Mouse (Mus musculus) erythroblast, embryonic 14.5 days (primary cell): ENCODE results near the gene Arhgef15. TPM values are rescaled to one million over a fixed set of nuclear protein-coding genes. Genes with fewer than 3 reads are reported as not detected.
A peak's percentile ranks its signal among the peaks of the same experiment; 100 is the strongest.

ENCODE experiments used
- H3K27me3 ChIP-seq: 2 replicates; pipeline ENCODE4 v1.6.1; 2012; ENCODE audit warnings: inconsistent platforms; ENCODE audit not compliant: control insufficient read depth
- H3K36me3 ChIP-seq: 2 replicates; pipeline ENCODE4 v1.6.1; 2012; ENCODE audit warnings: mild to moderate bottlenecking, inconsistent platforms; ENCODE audit not compliant: control insufficient read depth
- H3K4me1 ChIP-seq: 2 replicates; pipeline ENCODE4 v1.6.1; 2012; ENCODE audit warnings: inconsistent platforms; ENCODE audit not compliant: control insufficient read depth
- H3K4me3 ChIP-seq: replicated peaks from 2 replicates; pipeline ENCODE3; 2012; ENCODE audit warnings: moderate library complexity, mild to moderate bottlenecking, inconsistent platforms
- H3K9me3 ChIP-seq: 2 replicates; pipeline ENCODE4 v1.6.1; 2012; ENCODE audit warnings: low read length, inconsistent platforms, mixed read lengths; ENCODE audit not compliant: control insufficient read depth
- GATA1 ChIP-seq: IDR thresholded peaks from 2 replicates; pipeline ENCODE4 v1.6.1; 2012; ENCODE audit warnings: low read length, inconsistent platforms, mixed read lengths
- TAL1 ChIP-seq: IDR thresholded peaks from 3 replicates; pipeline ENCODE4 v1.6.1; 2012; ENCODE audit warnings: low read length, inconsistent platforms, mixed read lengths
- polyA plus RNA-seq: library from polyadenylated mRNA; stranded (reverse); fragments of >175 nt; gene quantifications from 2 replicates; pipeline ENCODE4 v1.2.3, GENCODE M21; 2012

The Arhgef15 gene
- polyA plus RNA-seq, 1 experiment: not detected

- Histone ChIP-seq H3K9me3 (peaks cover 5% of the 10 kb centered on the region), H3K27me3 (peaks cover 25% of the 10 kb centered on the region), H3K36me3 (peaks cover 35% of the 10 kb centered on the region), H3K4me3 (no peak overlapping the region), H3K4me1 (peaks cover 8% of the 10 kb centered on the region)
- no peak for TF ChIP-seq TAL1
- TF ChIP-seq GATA1: no peak
Measured at GRCm38 (mm10) chr11:68908846-68909503, 48.3 kb downstream of the Arhgef15 start.

GRCm38 (mm10) chr11:68907251-68907650, 50.0 kb downstream of the Arhgef15 start:
- TF ChIP-seq GATA1 (no peak), TAL1 (no peak)
- H3K4me3 ChIP-seq: no peak overlapping the region
- H3K27me3 ChIP-seq: peaks cover 14% of the 10 kb centered on the region
- H3K9me3 ChIP-seq: no peaks in the 10 kb centered on the region; the same call in 1 of the 2 replicates
- peaks cover 52% of the 10 kb centered on the region for H3K36me3 ChIP-seq
- peaks cover 16% of the 10 kb centered on the region for H3K4me1 ChIP-seq

DNA sequence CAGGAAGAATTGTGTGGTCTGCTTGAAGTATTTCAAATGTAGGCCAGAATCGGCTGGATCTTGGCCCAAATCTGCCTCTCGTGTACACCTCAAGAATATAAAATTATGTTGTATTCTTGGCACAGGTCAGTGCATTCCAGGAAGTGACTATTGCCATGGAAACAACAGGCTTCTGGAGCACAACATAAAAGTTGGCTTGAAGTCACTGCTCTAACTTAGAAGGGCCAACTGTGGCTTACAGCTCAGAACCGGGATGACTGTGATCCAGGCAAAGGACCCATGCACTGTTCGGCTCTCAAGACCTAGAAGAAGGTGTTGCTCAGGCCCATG, 50.9 kb downstream of the Arhgef15 start:
- peaks cover 5% of the 10 kb centered on the region for H3K27me3 ChIP-seq
- H3K4me3 ChIP-seq: no peak overlapping the region
- peaks cover 16% of the 10 kb centered on the region for H3K4me1 ChIP-seq
- TF ChIP-seq TAL1 (no peak), GATA1 (no peak)
- peaks cover 52% of the 10 kb centered on the region for H3K36me3 ChIP-seq
- no peaks in the 10 kb centered on the region for H3K9me3 ChIP-seq

GRCm38 (mm10) chr11:68905665-68906460, 51.4 kb downstream of the Arhgef15 start:
- Histone ChIP-seq H3K9me3 (no peaks in the 10 kb centered on the region), H3K27me3 (no peaks in the 10 kb centered on the region; the same call in 1 of the 2 replicates), H3K4me3 (no peak overlapping the region), H3K36me3 (peaks cover 52% of the 10 kb centered on the region), H3K4me1 (peaks cover 20% of the 10 kb centered on the region)
- TF ChIP-seq TAL1 (no peak), GATA1 (no peak)

DNA sequence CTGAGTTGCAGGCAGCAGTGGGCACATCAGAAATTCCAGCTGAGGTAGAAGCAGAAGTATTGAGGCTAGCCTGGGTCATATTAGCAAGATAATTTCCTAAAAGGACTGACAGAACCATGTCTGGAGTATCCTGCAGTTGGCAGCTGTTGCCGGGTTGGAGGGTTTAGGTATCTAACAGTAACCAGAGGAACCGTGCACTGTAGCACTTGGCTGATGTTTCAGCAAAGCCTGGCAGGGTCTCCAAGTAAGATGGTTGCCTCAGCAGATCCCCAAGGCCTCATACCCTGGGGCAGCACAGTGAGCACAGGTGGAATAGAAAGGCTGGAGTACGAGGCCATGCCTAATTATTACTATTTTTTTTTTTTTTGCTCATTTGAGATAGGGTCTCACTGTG, 52.1 kb downstream of the Arhgef15 start:
- no peaks in the 10 kb centered on the region; the same call in none of the 2 replicates for H3K27me3 ChIP-seq
- peaks cover 52% of the 10 kb centered on the region for H3K36me3 ChIP-seq
- no peaks in the 10 kb centered on the region for H3K9me3 ChIP-seq
- no peak for TF ChIP-seq TAL1
- no peak for TF ChIP-seq GATA1
- peaks cover 23% of the 10 kb centered on the region for H3K4me1 ChIP-seq
- no peak overlapping the region for H3K4me3 ChIP-seq

DNA sequence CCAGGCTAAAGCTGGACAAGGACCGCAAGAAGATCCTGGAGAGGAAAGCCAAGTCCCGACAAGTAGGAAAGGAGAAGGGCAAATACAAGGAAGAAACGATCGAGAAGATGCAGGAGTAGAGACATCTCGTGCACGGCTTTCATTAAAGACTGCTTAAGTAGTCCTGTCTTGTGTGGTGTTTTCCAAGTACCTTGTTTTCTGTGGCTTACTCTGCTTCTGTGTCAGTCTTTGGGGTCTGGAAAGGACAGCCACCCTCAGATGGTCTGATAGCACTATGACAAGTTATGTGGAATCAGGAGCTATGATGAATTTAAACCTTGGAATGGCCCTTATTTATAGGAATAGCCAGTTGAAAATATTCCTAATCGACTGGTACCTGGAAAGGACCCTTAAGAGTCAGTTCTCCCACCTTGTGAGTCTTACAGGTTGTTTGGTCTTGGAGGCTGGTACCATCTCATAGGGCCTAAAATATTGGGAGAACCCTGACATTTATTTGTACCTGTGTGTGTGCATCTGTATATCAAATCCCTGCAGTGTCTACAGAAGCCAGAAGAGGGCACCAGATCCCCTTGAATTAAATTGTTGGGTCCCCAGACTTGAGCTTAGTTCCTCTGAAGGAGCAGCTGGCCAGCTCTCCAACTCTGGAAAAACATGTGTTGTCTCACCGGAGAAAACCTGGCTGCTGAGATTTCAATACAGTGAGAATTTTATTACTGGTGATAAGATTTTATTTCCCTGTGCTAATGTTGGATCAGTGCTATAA, 52.7 kb downstream of the Arhgef15 start:
- peaks cover 52% of the 10 kb centered on the region for H3K36me3 ChIP-seq
- peaks cover 29% of the 10 kb centered on the region for H3K4me1 ChIP-seq

DNA sequence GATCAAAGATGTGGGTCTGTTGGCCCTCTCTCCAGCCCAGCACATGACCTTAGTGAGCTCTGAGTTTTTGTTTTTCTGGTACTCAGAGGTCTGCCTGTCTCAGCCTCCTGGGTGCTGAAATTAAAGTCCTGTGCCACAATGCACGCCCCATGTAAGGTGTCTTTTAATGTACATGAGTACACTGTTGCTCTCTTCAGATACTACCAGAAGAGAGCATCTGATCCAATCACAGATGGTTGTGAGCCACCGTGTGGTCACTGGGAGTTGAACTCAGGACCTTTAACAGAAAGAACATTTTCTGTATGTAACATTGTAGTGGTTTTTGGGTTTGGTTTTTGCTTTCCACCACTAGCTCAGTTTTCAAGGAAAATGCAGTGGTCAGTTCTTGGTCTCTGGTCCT, 53.5 kb downstream of the Arhgef15 start:
- Histone ChIP-seq H3K36me3 (peaks cover 52% of the 10 kb centered on the region), H3K4me3 (no peak overlapping the region)
- TF ChIP-seq GATA1: no peak
- TF ChIP-seq TAL1: no peak

More for the DNA sequence above, 52.7 kb downstream of the Arhgef15 start:
- no peak overlapping the region for H3K4me3 ChIP-seq
- H3K9me3 ChIP-seq: no peaks in the 10 kb centered on the region
- TF ChIP-seq GATA1: no peak
- no peak for TF ChIP-seq TAL1
- peaks cover 3% of the 10 kb centered on the region for H3K27me3 ChIP-seq

DNA sequence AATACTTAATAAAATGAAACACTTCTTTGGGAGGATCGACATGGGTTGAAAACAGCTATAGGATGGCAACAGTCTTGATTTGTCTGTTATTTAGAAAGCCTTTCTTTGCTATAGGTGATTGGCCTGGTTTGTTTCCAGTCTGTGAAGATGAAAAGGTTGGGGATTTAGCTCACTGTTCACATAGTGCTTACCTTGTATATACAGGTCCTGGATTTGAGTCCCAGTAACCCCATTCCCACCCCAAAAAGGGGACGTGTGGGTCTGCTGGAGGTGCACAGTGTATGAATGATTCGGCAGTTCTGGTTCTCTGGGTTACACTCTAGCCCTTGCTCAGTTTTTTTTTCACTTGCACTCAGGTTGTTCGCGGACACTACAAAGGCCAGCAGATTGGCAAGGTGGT, 54.5 kb downstream of the Arhgef15 start:
- Histone ChIP-seq H3K4me3 (peak overlapping the region; percentile 76), H3K27me3 (peaks cover 3% of the 10 kb centered on the region), H3K36me3 (peaks cover 52% of the 10 kb centered on the region), H3K9me3 (no peaks in the 10 kb centered on the region), H3K4me1 (peaks cover 45% of the 10 kb centered on the region)
- TF ChIP-seq GATA1: no peak
- TF ChIP-seq TAL1: no peak

More for the DNA sequence above, 53.5 kb downstream of the Arhgef15 start:
- peaks cover 36% of the 10 kb centered on the region for H3K4me1 ChIP-seq
- peaks cover 3% of the 10 kb centered on the region for H3K27me3 ChIP-seq
- H3K9me3 ChIP-seq: no peaks in the 10 kb centered on the region

DNA sequence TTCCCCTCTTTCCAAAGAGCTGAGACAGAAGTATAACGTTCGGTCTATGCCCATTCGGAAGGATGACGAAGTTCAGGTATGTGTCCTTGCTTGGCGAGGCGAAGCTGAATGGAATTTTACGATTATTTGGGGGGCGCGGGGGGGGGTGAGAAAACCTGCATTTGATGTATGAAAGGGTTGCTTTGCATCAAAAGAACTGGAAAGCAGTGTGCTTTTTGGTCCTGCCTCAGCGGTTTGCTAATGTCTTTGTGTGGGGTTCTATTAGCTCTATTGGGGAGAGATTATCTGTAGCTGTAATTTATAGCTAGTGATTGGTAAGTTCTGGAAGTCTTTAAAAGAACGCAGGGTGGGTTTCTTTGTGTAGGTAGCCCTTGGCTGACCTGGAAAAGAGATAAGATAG, 54.9 kb downstream of the Arhgef15 start:
- Histone ChIP-seq H3K36me3 (peaks cover 50% of the 10 kb centered on the region), H3K4me3 (peak overlapping the region; percentile 76), H3K27me3 (peaks cover 3% of the 10 kb centered on the region), H3K9me3 (no peaks in the 10 kb centered on the region), H3K4me1 (peaks cover 46% of the 10 kb centered on the region)
- TF ChIP-seq TAL1: no peak
- TF ChIP-seq GATA1: no peak
